Mouse (Mus musculus) forebrain, embryonic 15.5 days (tissue): ENCODE measurements around the gene Pdyn. TPM values are rescaled to one million over a fixed set of nuclear protein-coding genes. Genes with fewer than 3 reads are reported as not detected.
A peak's percentile ranks its signal among the peaks of the same experiment; 100 is the strongest.

Source experiments
- ATAC-seq: fragments of 200-750 bp; cut with Nextera tagmentation; replicated peaks from 2 replicates; pipeline ENCODE4 v1.8.0; 2017; ENCODE audit warnings: mild to moderate bottlenecking, moderate TSS enrichment, moderate library complexity
- H3K27ac ChIP-seq: fragments of 300-500 bp; sonication (generic); replicated peaks from 2 replicates; pipeline ENCODE4 v1.5.1; 2015; ENCODE audit warnings: mild to moderate bottlenecking, inconsistent platforms
- H3K27me3 ChIP-seq: fragments of 300-500 bp; sonication (generic); 2 replicates; pipeline ENCODE4 v1.6.1; 2015; ENCODE audit warnings: inconsistent platforms
- H3K36me3 ChIP-seq: fragments of 300-500 bp; sonication (generic); 2 replicates; pipeline ENCODE4 v1.6.1; 2015; ENCODE audit warnings: mild to moderate bottlenecking, inconsistent platforms
- H3K4me1 ChIP-seq: fragments of 300-500 bp; sonication (generic); 2 replicates; pipeline ENCODE4 v1.6.1; 2015; ENCODE audit warnings: inconsistent platforms
- H3K4me2 ChIP-seq: fragments of 300-500 bp; sonication (generic); replicated peaks from 2 replicates; pipeline ENCODE4 v1.6.1; 2015; ENCODE audit warnings: mild to moderate bottlenecking, inconsistent platforms
- H3K4me3 ChIP-seq: fragments of 300-500 bp; sonication (generic); 2 replicates; pipeline ENCODE4 v1.5.1; 2015; ENCODE audit warnings: mild to moderate bottlenecking, inconsistent platforms
- H3K9ac ChIP-seq: fragments of 300-500 bp; sonication (generic); replicated peaks from 2 replicates; pipeline ENCODE4 v1.6.1; 2015; ENCODE audit warnings: mild to moderate bottlenecking, inconsistent platforms
- H3K9me3 ChIP-seq: fragments of 300-500 bp; sonication (generic); 2 replicates; pipeline ENCODE4 v1.6.1; 2016; ENCODE audit warnings: inconsistent platforms
- WGBS: fragments of 180-500 bp; shearing (Covaris S2); methylation state at CpG from one replicate; pipeline ENCODE4 v1.1.7; 2015; ENCODE audit warnings: mixed read lengths; 5-methylcytosine and 5-hydroxymethylcytosine counted together
- polyA plus RNA-seq: library from polyadenylated mRNA; unstranded; fragments of >200 nt; fragmentation: Nextera tagmentation; extraction: Ambion mirVana; gene quantifications from 2 replicates; pipeline ENCODE4 v1.2.1, GENCODE M21; 2015

Gene Pdyn
- polyA plus RNA-seq, 1 experiment from 2014 or later = 6.4 TPM

DNA sequence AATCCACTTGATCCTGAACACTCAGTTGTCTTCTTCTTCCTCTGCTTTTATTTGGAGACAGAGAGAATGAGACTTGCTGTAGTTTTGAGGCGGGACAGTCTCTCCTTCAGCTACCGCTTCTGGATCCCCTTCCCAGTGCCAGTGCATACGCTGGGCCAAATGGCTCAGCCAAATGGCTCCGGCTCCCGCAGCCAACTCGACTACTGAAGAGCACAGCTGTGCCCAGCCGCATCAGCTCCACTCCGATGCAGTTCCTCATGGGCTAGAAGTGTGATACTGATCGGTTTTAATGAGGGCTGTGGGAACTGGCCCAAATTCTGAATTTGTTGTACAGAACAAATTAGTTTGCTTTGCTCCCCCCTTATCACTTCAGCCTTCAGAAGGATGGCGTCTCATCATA, 12.7 kb downstream of the Pdyn start:
- Histone ChIP-seq H3K4me3 (no peak overlapping the region), H3K9ac (no peak overlapping the region), H3K4me1 (peaks cover 17% of the 10 kb centered on the region), H3K27me3 (no peaks in the 10 kb centered on the region), H3K27ac (0 out of 2 replicates have a peak overlapping the region, but pooled peaks have one; percentile 17), H3K9me3 (no peaks in the 10 kb centered on the region), H3K4me2 (no peak overlapping the region), H3K36me3 (no peaks in the 10 kb centered on the region)
- 39% methylated on average over 10 of the region's 10 CpGs for WGBS
- peak; percentile 87 for ATAC-seq

DNA sequence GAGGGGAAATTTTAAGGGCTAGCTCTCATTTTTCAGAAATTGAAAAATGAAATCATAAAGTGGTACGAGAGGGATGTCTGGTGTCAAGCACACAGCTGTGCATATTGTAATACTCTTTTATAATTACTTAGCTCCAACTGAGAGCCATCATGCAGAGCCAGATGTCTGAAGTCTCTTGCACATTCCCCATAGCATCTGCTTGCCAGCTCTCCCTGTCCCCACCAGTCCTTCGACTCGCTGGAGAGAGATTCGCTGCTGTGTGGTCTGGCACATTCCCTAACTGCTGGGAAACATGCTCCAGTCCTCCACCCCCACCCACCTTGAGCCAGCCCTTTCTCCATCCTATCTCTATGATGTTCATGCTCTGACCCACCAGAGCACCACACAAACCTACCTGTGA, 15.6 kb downstream of the Pdyn start:
- H3K4me2 ChIP-seq = no peak overlapping the region
- no peaks in the 10 kb centered on the region for H3K9me3 ChIP-seq
- H3K4me1 ChIP-seq = peaks cover 17% of the 10 kb centered on the region
- no peak overlapping the region for H3K9ac ChIP-seq
- no peaks in the 10 kb centered on the region for H3K27me3 ChIP-seq
- no peak overlapping the region for H3K4me3 ChIP-seq
- no peak overlapping the region for H3K27ac ChIP-seq
- no peak for ATAC-seq
- WGBS = 70% methylated on average over 4 of the region's 4 CpGs
- H3K36me3 ChIP-seq = no peaks in the 10 kb centered on the region

DNA sequence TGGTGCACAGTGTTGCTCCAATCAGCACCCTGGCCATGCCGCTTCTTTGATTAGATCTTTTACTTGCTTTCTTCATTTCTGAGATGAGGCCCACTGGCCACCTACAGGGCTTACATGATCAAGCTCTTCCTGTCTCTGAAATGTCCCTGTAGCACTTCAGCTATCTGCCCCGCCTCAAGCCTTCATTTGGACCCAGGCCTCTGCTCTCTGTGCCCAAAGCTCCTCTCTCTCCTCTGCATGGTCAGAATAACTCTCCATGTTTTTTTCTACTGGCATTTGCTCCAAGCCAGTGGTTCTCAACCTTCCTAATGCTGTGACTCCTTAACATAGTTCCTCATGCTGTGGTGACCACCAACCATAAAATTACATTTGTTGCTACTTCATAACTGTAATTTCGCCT, 19.4 kb downstream of the Pdyn start:
- no peaks in the 10 kb centered on the region for H3K27me3 ChIP-seq
- no peaks in the 10 kb centered on the region for H3K9me3 ChIP-seq
- no peaks in the 10 kb centered on the region for H3K4me1 ChIP-seq
- no peak overlapping the region for H3K9ac ChIP-seq
- no peak overlapping the region for H3K4me2 ChIP-seq
- WGBS = 89% methylated on average over 3 of the region's 3 CpGs
- H3K27ac ChIP-seq = no peak overlapping the region
- H3K36me3 ChIP-seq = no peaks in the 10 kb centered on the region
- H3K4me3 ChIP-seq = no peak overlapping the region
- no peak for ATAC-seq

DNA sequence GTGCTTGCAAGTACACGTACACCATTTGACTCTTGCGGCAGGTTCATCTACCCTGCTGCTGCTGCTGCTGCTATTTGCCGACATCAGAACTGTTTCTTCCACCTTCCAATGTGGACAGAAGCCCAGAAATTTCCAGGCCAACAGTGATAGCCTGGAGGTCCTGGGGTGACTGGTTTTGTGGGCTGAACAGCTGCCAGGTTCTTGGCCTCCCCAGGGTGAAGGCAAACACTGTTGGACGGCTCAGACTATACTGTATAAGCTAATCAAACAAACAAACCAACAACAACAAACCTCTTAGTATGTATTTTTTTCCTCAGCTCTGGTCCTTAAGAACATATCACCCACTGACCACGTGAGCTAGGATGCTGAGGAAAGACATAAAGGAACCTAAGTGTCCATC, 20.6 kb downstream of the Pdyn start:
- H3K9me3 ChIP-seq = no peaks in the 10 kb centered on the region
- H3K4me3 ChIP-seq = no peak overlapping the region
- H3K27ac ChIP-seq = no peak overlapping the region
- no peak overlapping the region for H3K4me2 ChIP-seq
- no peak for ATAC-seq
- no peak overlapping the region for H3K9ac ChIP-seq
- no peaks in the 10 kb centered on the region for H3K27me3 ChIP-seq
- no peaks in the 10 kb centered on the region for H3K4me1 ChIP-seq
- WGBS = 82% methylated on average over 5 of the region's 5 CpGs
- no peaks in the 10 kb centered on the region for H3K36me3 ChIP-seq

GRCm38 (mm10) chr2:129677664-129678063, 22.0 kb downstream of the Pdyn start:
- Histone ChIP-seq H3K36me3 (no peaks in the 10 kb centered on the region), H3K9ac (no peak overlapping the region), H3K4me2 (no peak overlapping the region), H3K4me1 (no peaks in the 10 kb centered on the region), H3K9me3 (no peaks in the 10 kb centered on the region), H3K27me3 (no peaks in the 10 kb centered on the region), H3K27ac (no peak overlapping the region), H3K4me3 (no peak overlapping the region)
- peak; percentile 65; the same call in 1 of the 2 replicates for ATAC-seq
- WGBS = 4% methylated on average over 2 of the region's 2 CpGs

DNA sequence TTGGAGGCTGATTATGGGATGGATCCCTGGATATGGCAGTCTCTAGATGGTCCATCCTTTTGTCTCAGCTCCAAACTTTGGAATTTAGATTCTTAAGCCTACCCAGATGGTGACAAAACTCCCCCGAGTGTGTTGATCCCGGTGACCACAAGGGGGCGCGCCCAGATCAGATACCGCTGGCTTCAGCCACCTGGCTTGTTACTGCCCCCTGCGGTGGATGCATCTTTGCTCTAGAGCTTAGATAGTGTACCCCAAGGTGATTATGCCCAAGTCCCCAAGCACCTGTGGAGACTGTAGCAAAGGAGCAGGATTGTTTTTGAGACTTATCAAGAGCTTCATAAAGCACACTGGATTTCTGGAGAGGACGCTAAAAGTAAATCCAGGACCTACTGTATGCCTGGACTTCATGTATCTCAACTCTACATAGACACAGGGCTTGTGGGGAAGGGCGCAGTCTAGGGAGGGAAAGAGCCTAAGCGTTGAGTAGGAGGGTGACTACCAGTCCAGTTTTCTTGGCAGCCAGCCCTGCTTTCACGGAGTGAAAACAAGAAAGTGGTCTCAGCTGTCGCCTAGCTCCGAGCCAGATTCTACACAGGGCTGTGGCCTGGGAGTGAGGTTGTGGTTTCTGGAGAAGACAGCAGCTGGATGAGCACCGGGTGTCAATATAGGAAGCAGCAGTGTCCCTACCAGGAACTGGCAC, 24.6 kb downstream of the Pdyn start:
- H3K4me1 ChIP-seq = no peaks in the 10 kb centered on the region
- WGBS = 26% methylated on average over 13 of the region's 13 CpGs
- H3K27me3 ChIP-seq = no peaks in the 10 kb centered on the region
- no peak overlapping the region for H3K27ac ChIP-seq
- H3K36me3 ChIP-seq = no peaks in the 10 kb centered on the region
- no peaks in the 10 kb centered on the region for H3K9me3 ChIP-seq
- H3K9ac ChIP-seq = no peak overlapping the region
- H3K4me2 ChIP-seq = no peak overlapping the region
- ATAC-seq = peak; percentile 51; the same call in 1 of the 2 replicates
- no peak overlapping the region for H3K4me3 ChIP-seq

DNA sequence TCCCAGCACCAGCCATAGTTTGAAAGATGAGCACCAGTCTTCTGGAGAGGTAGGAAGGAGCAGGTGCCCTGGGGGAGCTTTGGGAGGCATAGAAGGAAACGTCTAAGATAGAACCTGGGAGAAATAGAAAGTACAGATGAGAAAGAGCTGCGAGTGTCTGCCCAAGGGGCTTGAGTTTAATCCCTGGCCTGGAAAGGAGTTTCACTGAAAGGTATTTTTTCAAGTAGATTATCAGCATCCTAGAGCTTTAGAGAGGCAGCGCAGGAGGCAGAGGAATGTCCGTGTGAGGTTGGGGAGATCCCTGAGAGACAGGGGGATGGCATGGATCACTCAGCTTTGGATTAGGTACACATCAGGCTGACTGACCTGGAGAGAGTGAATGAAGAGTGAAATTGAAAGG, 27.7 kb downstream of the Pdyn start:
- ATAC-seq = no peak
- Histone ChIP-seq H3K4me1 (no peaks in the 10 kb centered on the region), H3K4me2 (no peak overlapping the region), H3K27me3 (no peaks in the 10 kb centered on the region), H3K9me3 (no peaks in the 10 kb centered on the region), H3K9ac (no peak overlapping the region), H3K4me3 (no peak overlapping the region), H3K27ac (no peak overlapping the region), H3K36me3 (no peaks in the 10 kb centered on the region)
- 72% methylated on average over 4 of the region's 4 CpGs for WGBS

- Histone ChIP-seq H3K27ac (no peak overlapping the region), H3K4me3 (no peak overlapping the region), H3K27me3 (no peaks in the 10 kb centered on the region), H3K4me1 (no peaks in the 10 kb centered on the region), H3K9me3 (no peaks in the 10 kb centered on the region), H3K36me3 (no peaks in the 10 kb centered on the region), H3K9ac (no peak overlapping the region), H3K4me2 (no peak overlapping the region)
- 58% methylated on average over 4 of the region's 4 CpGs for WGBS
- ATAC-seq = no peak
Measured at GRCm38 (mm10) chr2:129662484-129662883, 37.2 kb downstream of the Pdyn start.

GRCm38 (mm10) chr2:129660020-129660419, 39.6 kb downstream of the Pdyn start:
- Histone ChIP-seq H3K27me3 (no peaks in the 10 kb centered on the region), H3K9ac (no peak overlapping the region), H3K27ac (no peak overlapping the region), H3K4me2 (no peak overlapping the region), H3K4me3 (no peak overlapping the region), H3K9me3 (no peaks in the 10 kb centered on the region), H3K4me1 (no peaks in the 10 kb centered on the region), H3K36me3 (no peaks in the 10 kb centered on the region)
- ATAC-seq = no peak
- 66% methylated on average over 6 of the region's 6 CpGs for WGBS

DNA sequence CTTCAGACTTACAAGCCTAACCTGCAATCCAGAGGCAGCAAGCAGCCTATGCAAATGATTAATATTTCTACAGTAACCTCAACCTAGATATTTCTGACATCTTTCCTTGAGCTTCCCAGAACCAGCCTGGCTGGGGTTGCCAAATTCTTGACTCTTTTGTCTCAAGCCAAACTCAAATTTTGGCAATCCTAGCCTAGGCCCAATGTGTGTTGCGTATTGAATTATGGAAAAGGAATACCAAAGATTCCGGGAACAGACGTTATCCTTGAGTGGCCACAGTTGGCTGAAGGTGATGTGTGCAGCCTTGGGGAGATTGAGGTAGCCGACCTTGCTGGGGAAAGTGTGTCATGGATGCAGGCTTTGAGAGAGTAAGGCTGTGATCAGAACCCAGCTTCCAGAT, 40.8 kb downstream of the Pdyn start:
- WGBS = 85% methylated on average over 4 of the region's 4 CpGs
- Histone ChIP-seq H3K9ac (no peak overlapping the region), H3K4me3 (no peak overlapping the region), H3K27me3 (no peaks in the 10 kb centered on the region), H3K9me3 (no peaks in the 10 kb centered on the region), H3K4me2 (no peak overlapping the region), H3K36me3 (no peaks in the 10 kb centered on the region), H3K27ac (no peak overlapping the region), H3K4me1 (no peaks in the 10 kb centered on the region)
- no peak for ATAC-seq

DNA sequence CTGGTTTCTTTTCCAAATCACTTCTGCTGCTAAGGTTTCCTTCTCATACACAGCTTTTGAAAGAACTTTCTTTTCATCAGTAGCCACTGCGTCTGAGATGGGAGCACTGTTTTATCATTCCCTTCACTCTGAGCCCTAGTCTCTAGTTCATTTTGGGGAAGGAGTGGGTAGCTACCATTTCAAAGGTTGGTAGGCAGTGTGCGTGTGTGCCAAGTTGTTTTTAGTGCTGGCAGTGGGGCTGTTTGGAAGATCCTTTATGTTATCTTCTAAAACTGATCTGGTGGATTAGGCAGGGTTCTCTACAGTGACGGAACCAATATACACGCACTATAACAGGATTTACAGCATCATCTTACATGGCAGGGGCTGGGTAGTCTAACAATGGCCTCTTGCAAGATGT, 44.6 kb downstream of the Pdyn start:
- no peak overlapping the region for H3K27ac ChIP-seq
- H3K4me3 ChIP-seq = no peak overlapping the region
- WGBS = 94% methylated on average over 4 of the region's 4 CpGs
- no peak overlapping the region for H3K4me2 ChIP-seq
- H3K9ac ChIP-seq = no peak overlapping the region
- no peak for ATAC-seq
- H3K36me3 ChIP-seq = no peaks in the 10 kb centered on the region
- no peaks in the 10 kb centered on the region for H3K9me3 ChIP-seq
- no peaks in the 10 kb centered on the region for H3K27me3 ChIP-seq
- no peaks in the 10 kb centered on the region for H3K4me1 ChIP-seq

- no peak for ATAC-seq
- Histone ChIP-seq H3K9me3 (no peaks in the 10 kb centered on the region), H3K36me3 (no peaks in the 10 kb centered on the region), H3K4me2 (no peak overlapping the region), H3K9ac (no peak overlapping the region), H3K4me1 (no peaks in the 10 kb centered on the region), H3K27me3 (no peaks in the 10 kb centered on the region), H3K27ac (no peak overlapping the region), H3K4me3 (no peak overlapping the region)
- 70% methylated on average over 4 of the region's 4 CpGs for WGBS
Measured at GRCm38 (mm10) chr2:129654233-129654950, 45.3 kb downstream of the Pdyn start.
